Mouse (Mus musculus) macrophage (primary cell): ENCODE data around the gene Slc26a6. TPM values are rescaled to one million over a fixed set of nuclear protein-coding genes. Genes with fewer than 3 reads are reported as not detected.

Experiments used
- H3K27ac ChIP-seq: fragments of 350-480 bp; formaldehyde crosslinking; 2 replicates; pipeline ENCODE4 v1.9.0; 2021
- H3K36me3 ChIP-seq: fragments of 350-480 bp; formaldehyde crosslinking; 2 replicates; pipeline ENCODE4 v1.9.0; 2021; ENCODE audit errors: inconsistent target
- H3K4me3 ChIP-seq: fragments of 350-480 bp; formaldehyde crosslinking; 2 replicates; pipeline ENCODE4 v1.9.0; 2021; ENCODE audit errors: inconsistent target
- H3K79me2 ChIP-seq: fragments of 350-480 bp; formaldehyde crosslinking; 2 replicates; pipeline ENCODE4 v1.9.0; 2021; ENCODE audit errors: inconsistent target
- WGBS: methylation state at CpG from one replicate; pipeline ENCODE4 v1.1.7; 2026; ENCODE audit warnings: inconsistent platforms; ENCODE audit not compliant: missing documents; 5-methylcytosine and 5-hydroxymethylcytosine counted together
- polyA plus RNA-seq: library from polyadenylated mRNA; stranded (reverse); fragments of 250-400 nt; gene quantifications from 3 replicates; pipeline ENCODE4 v1.2.4, GENCODE M21; 2018; ENCODE audit warnings: inconsistent platforms

The Slc26a6 gene
- polyA plus RNA-seq, 1 experiment from 2014 or later: 5.2 TPM

- WGBS: 6% methylated on average over 64 of the region's 70 CpGs
- no peaks in the 10 kb centered on the region for H3K36me3 ChIP-seq
- peak within 1 kb of the TSS; percentile 20 for H3K4me3 ChIP-seq
- H3K79me2 ChIP-seq: no peaks in the 10 kb centered on the region
- H3K27ac ChIP-seq: no peak within 1 kb of the TSS
Measured at GRCm38 (mm10) chr9:108825820-108826699, 27.0 kb upstream of the Slc26a6 start, which contains the start of gene Celsr3. Gene Celsr3 (plus strand): TSS chr9:108826320.

GRCm38 (mm10) chr9:108826700-108827340 is 26.3 kb upstream of the Slc26a6 start:
- H3K27ac ChIP-seq: no peak overlapping the region
- H3K4me3 ChIP-seq: peak overlapping the region; percentile 20
- 4% methylated on average over 31 of the region's 39 CpGs for WGBS
- no peaks in the 10 kb centered on the region for H3K36me3 ChIP-seq
- no peaks in the 10 kb centered on the region for H3K79me2 ChIP-seq

- no peak overlapping the region for H3K27ac ChIP-seq
- no peaks in the 10 kb centered on the region for H3K36me3 ChIP-seq
- 9% methylated on average over 32 of the region's 34 CpGs for WGBS
- no peaks in the 10 kb centered on the region for H3K79me2 ChIP-seq
- peak overlapping the region; percentile 20 for H3K4me3 ChIP-seq
Measured at GRCm38 (mm10) chr9:108827454-108827853, 25.6 kb upstream of the Slc26a6 start.

DNA sequence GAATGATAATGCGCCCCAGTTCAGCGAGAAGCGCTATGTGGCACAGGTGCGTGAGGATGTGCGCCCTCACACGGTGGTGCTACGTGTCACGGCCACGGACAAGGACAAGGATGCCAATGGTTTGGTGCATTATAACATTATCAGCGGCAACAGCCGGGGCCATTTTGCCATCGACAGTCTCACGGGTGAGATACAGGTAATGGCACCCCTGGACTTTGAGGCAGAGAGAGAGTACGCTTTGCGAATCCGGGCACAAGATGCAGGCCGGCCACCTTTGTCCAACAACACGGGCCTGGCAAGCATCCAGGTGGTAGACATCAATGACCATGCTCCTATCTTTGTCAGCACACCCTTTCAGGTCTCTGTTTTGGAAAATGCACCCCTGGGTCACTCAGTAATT is 25.2 kb upstream of the Slc26a6 start:
- no peaks in the 10 kb centered on the region for H3K79me2 ChIP-seq
- 67% methylated on average over 17 of the region's 18 CpGs for WGBS
- H3K36me3 ChIP-seq: no peaks in the 10 kb centered on the region
- no peak overlapping the region for H3K4me3 ChIP-seq
- no peak overlapping the region for H3K27ac ChIP-seq

- Histone ChIP-seq H3K27ac (no peak overlapping the region), H3K79me2 (no peaks in the 10 kb centered on the region), H3K4me3 (peak overlapping the region; percentile 18), H3K36me3 (no peaks in the 10 kb centered on the region)
- under 1% methylated on average over 23 of the region's 23 CpGs for WGBS
Measured at GRCm38 (mm10) chr9:108831637-108832036, 21.4 kb upstream of the Slc26a6 start.

- 8% methylated on average over 44 of the region's 46 CpGs for WGBS
Measured at GRCm38 (mm10) chr9:108832390-108833108, 20.5 kb upstream of the Slc26a6 start.

GRCm38 (mm10) chr9:108842989-108843388 is 10.1 kb upstream of the Slc26a6 start:
- no peaks in the 10 kb centered on the region for H3K79me2 ChIP-seq
- no peak overlapping the region for H3K4me3 ChIP-seq
- WGBS: 29% methylated on average over 14 of the region's 14 CpGs

More at GRCm38 (mm10) chr9:108832390-108833108, 20.5 kb upstream of the Slc26a6 start:
- no peaks in the 10 kb centered on the region for H3K36me3 ChIP-seq
- H3K79me2 ChIP-seq: no peaks in the 10 kb centered on the region
- H3K4me3 ChIP-seq: peak overlapping the region; percentile 18
- no peak overlapping the region for H3K27ac ChIP-seq

GRCm38 (mm10) chr9:108845390-108845789 is 7.7 kb upstream of the Slc26a6 start:
- Histone ChIP-seq H3K27ac (no peak overlapping the region), H3K36me3 (no peaks in the 10 kb centered on the region), H3K79me2 (no peaks in the 10 kb centered on the region), H3K4me3 (no peak overlapping the region)
- WGBS: 92% methylated on average over 5 of the region's 5 CpGs

More at GRCm38 (mm10) chr9:108842989-108843388, 10.1 kb upstream of the Slc26a6 start:
- H3K27ac ChIP-seq: no peak overlapping the region
- H3K36me3 ChIP-seq: no peaks in the 10 kb centered on the region

- no peak overlapping the region for H3K27ac ChIP-seq
- H3K4me3 ChIP-seq: no peak overlapping the region
- H3K36me3 ChIP-seq: no peaks in the 10 kb centered on the region
- WGBS: 91% methylated on average over 4 of the region's 4 CpGs
- H3K79me2 ChIP-seq: no peaks in the 10 kb centered on the region
Measured at GRCm38 (mm10) chr9:108847374-108847773, 5.7 kb upstream of the Slc26a6 start.

DNA sequence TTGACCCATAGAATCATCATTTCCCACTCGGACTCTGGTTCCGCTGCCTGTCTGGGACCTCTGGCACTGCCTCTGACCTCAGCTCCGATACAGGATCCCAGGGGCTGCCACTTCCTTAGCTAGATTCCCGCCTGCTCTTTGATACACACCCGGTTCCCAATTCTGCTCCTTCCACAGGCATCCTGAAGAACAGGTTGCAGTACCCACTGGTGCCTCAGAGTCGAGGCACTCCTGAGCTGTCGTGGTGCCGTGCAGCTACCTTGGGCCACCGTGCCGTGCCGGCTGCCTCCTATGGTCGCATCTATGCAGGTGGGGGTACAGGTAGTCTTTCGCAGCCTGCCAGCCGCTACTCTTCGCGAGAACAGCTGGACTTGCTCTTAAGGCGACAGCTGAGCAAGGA is 4.7 kb upstream of the Slc26a6 start:
- Histone ChIP-seq H3K4me3 (no peak overlapping the region), H3K79me2 (no peaks in the 10 kb centered on the region), H3K27ac (no peak overlapping the region), H3K36me3 (no peaks in the 10 kb centered on the region)
- 90% methylated on average over 17 of the region's 17 CpGs for WGBS

GRCm38 (mm10) chr9:108853635-108854240 is 655 bp downstream of the Slc26a6 start:
- Histone ChIP-seq H3K79me2 (no peaks in the 10 kb centered on the region), H3K36me3 (peaks cover 22% of the 10 kb centered on the region), H3K27ac (peak overlapping the region; percentile 93), H3K4me3 (peak overlapping the region; percentile 84)
- 5% methylated on average over 25 of the region's 25 CpGs for WGBS

DNA sequence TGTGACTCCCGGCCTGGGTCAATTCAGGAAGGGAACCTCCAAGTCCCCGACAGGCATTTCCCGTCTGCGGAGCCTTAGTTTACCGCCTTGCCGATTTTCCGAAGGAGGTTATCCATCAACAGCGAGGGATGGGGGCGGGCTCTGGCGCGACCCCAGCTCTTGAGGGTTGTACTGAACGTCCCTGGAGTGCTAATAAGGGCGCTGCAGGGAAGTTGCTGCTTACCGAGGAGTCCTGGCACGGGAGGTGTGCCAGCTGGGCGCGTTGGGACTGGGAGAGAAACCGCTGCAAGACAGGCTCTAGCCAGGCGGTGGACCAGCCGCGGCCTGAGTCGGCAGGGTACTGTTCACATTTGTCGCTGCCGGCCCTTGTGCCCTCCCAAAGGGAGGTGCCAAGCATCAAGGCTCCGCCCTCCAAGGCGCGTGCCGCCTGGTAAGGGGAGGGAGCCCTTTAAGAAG is 1.2 kb downstream of the Slc26a6 start:
- Histone ChIP-seq H3K36me3 (peaks cover 25% of the 10 kb centered on the region), H3K27ac (peak overlapping the region; percentile 93), H3K79me2 (no peaks in the 10 kb centered on the region), H3K4me3 (peak overlapping the region; percentile 84)
- under 1% methylated on average over 28 of the region's 28 CpGs for WGBS

DNA sequence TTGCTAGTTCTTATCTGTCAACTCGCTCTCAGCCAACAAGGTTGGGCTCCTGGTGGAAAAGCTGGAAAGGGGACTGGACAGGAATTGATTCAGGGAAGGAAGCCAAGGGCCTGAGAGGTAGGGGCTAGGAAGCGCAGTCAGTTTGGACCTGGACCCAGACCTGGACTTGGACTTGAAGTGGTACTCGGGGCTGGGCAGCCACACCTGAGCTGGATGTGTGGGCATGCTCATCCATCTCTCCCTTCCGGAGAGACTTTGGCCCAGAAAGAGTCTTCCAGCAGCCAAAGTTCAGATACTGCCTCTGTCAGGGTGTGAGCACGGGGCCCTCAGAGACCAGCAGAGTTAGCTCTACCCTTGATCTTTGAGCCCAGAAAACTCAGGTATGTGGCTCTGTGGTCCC is 2.3 kb downstream of the Slc26a6 start:
- WGBS: 99% methylated on average over 5 of the region's 5 CpGs
- no peak overlapping the region for H3K27ac ChIP-seq
- no peak overlapping the region for H3K4me3 ChIP-seq
- no peaks in the 10 kb centered on the region for H3K79me2 ChIP-seq
- peaks cover 28% of the 10 kb centered on the region for H3K36me3 ChIP-seq
